Mouse (Mus musculus) adrenal gland, adult 2 months (tissue): Measurements from ENCODE around the gene Uck2. TPM values are rescaled to one million over a fixed set of nuclear protein-coding genes. Genes with fewer than 3 reads are reported as not detected.

Experiments used
- DNase-seq: peaks from one replicate; pipeline ENCODE4 v3.0.0; 2021
- long read RNA-seq: library from polyadenylated mRNA; stranded (forward); transcript quantifications from one replicate; pipeline ENCODE4 v2.0.0, GENCODE M21; 2021
- polyA plus RNA-seq: library from polyadenylated mRNA; depleted of rRNA; stranded (reverse); fragments of >200 nt; gene quantifications from 2 replicates; pipeline ENCODE4 v1.2.3, GENCODE M21; 2012; rRNA removed
- total RNA-seq, 2 experiments: library from RNA; stranded (reverse); gene quantifications; 2 replicates each; pipeline ENCODE4 v1.2.3; 2021

Uck2 gene
- 100 to 1,000 TPM in 1 of 2 experiments, 10 to 100 TPM in 1; 39.5 to 107 TPM for total RNA-seq
- polyA plus RNA-seq: 15.8 and 30.4 TPM in 2 replicates
- long read RNA-seq, full-length matches to known transcripts: 11 of 13 reads
- long read RNA-seq, partial matches to known transcripts: 1 of 13 reads
- long read RNA-seq, other reads (novel, unspliced or antisense): 1 of 13 reads

DNA sequence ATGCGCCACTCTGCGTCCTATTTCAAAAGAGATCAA, at the start of gene Uck2:
Gene Uck2, minus strand, starts transcription at position 1 of the 36 bp plus-strand sequence.
- DNase-seq: no peak

DNA sequence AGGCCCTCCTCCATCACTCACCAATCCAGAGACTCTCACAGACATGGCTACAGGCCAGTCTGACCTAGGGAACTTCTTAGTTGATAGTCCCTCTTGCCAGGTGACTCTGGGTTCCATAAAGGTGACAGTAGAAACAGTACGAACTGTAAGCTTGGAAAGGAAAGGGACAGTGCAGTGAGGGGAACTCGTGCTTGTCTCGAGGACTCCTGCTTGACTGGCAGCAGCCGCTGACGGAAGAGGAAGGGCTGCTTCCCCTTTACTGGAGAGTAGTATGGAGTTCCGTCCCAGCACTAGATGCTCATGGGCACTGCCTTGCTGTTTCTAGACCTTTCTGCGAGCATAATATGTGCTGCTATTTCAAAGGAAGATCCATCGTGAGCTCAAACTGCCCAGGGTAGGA, 46.0 kb upstream of the Uck2 start:
- DNase-seq: no peak

GRCm38 (mm10) chr1:167328776-167329175, 43.7 kb upstream of the Uck2 start:
- DNase-seq: no peak

GRCm38 (mm10) chr1:167321691-167322090, 36.6 kb upstream of the Uck2 start:
- DNase-seq: peak; percentile 75

GRCm38 (mm10) chr1:167313220-167313619, 28.1 kb upstream of the Uck2 start:
- peak; percentile 10 for DNase-seq

DNA sequence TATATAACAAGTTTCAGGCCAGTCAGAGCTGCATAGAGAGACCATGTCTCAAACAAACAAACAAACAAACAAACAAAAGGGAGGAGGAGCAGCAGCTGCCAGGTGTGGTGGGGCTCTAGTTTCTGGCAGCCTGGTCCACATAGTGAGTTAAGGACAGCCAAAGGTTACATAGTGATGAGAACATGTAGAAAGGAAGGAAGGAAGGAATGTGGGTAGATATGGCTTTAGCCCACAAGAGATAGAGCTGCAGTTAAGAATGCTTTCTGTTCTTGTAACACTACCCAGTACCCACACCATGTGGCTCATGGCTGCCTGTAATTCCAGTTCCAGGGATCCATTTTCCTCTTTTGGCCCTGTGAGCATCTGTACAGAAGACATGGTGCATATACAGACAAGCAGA, 27.2 kb upstream of the Uck2 start:
- no peak for DNase-seq

- peak; percentile 97 for DNase-seq
These were observed 23.3 kb upstream of the Uck2 start, which contains the start of gene Tmco1 for GRCm38 (mm10) chr1:167308261-167309054. Gene Tmco1 (plus strand): TSS chr1:167308378.

- DNase-seq: no peak
These were observed 22.6 kb upstream of the Uck2 start for GRCm38 (mm10) chr1:167307674-167308073.

DNA sequence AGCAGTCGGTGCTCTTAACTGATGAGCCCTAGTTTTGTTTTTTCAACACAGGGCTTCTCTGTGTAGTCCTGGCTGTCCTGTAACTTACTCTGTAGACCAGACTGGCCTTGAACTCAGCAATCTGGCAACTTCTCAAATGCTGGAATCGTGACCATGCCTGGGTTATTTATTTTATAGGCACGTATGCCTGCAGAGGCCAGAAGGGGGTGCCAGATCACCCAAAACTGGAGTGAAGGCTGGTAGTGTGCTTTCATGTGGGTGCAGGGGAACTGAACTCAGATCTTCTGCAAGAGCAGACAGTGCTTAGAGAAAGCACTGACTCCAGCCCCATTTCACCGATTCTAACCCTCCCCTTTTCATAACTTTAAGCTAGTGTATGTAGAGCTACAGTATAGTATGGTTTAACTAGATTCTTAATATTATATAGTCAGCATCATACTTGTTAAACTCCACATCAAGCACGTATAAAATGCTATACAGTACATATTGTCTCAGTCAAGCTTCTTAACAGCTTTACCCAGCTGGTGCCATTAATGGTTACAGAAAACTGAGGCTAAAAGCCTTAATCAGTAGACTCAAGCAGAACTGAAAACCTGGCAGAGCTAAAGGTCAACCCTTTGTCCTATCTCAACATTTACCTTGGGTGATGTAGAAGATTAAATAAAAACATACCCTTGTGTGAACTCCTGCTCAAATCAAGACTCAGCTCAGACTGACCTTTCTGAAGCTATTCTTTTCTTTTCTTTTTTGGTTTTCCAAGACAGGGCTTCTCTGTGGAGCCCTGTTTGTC, 21.5 kb upstream of the Uck2 start:
- peak; percentile 91 for DNase-seq

DNA sequence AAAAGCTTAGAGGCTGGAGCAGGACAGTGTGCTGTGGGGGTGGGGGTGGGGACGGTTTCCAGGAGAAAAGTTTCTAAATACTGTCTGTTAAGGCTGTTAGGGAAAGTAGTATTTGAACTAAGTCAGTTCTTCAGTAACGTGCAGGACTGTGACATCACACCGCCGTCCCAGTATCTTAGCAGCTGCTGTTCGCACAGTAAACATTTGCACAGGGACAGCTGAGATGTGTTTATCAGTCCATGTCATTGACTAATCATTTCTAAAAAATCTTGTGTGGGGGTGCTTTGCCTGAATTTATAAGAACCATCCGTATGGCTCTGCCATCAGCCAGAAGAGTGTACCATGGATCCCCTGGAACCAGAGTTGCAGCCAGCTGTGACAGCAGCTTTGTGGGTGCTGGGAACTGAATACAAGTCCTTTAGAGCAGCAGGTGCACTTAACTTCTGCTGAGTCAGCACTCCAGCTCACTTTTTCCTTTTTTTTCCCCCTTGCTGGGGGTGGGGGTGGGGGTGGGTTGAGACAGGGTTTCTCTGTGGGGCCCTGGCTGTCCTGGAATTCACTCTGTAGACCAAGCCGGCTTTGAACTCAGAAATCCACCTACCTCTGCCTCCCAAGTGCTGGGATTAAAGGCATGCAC, 20.5 kb upstream of the Uck2 start:
- no peak for DNase-seq

GRCm38 (mm10) chr1:167300122-167300521, 15.0 kb upstream of the Uck2 start:
- DNase-seq: no peak

GRCm38 (mm10) chr1:167295679-167296402, 10.7 kb upstream of the Uck2 start:
- no peak for DNase-seq

GRCm38 (mm10) chr1:167292447-167292846, 7.3 kb upstream of the Uck2 start:
- no peak for DNase-seq

DNA sequence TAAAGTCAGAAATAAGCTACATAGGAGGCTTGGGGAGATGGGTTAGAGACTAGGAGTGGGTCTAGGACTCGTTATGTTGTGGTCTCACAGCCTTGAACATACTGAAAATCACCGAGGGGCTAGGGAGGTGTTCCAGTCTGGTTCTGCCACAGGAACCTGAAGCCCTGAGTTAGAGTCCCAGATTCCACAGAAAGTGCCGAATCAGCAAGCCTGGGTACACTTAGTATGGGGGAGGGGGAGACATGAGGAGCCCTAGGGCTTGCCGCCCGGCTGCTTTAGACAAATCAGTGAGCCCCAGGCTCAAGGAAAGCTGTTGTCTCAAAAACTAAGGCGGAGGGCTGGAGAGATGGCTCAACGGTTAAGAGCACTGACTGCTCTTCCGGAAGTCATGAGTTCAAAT, 6.5 kb upstream of the Uck2 start:
- DNase-seq: no peak

GRCm38 (mm10) chr1:167290263-167290592, 5.1 kb upstream of the Uck2 start:
- DNase-seq: no peak

- peak; percentile 32 for DNase-seq
These were observed 4.6 kb upstream of the Uck2 start for GRCm38 (mm10) chr1:167289567-167290262.

DNA sequence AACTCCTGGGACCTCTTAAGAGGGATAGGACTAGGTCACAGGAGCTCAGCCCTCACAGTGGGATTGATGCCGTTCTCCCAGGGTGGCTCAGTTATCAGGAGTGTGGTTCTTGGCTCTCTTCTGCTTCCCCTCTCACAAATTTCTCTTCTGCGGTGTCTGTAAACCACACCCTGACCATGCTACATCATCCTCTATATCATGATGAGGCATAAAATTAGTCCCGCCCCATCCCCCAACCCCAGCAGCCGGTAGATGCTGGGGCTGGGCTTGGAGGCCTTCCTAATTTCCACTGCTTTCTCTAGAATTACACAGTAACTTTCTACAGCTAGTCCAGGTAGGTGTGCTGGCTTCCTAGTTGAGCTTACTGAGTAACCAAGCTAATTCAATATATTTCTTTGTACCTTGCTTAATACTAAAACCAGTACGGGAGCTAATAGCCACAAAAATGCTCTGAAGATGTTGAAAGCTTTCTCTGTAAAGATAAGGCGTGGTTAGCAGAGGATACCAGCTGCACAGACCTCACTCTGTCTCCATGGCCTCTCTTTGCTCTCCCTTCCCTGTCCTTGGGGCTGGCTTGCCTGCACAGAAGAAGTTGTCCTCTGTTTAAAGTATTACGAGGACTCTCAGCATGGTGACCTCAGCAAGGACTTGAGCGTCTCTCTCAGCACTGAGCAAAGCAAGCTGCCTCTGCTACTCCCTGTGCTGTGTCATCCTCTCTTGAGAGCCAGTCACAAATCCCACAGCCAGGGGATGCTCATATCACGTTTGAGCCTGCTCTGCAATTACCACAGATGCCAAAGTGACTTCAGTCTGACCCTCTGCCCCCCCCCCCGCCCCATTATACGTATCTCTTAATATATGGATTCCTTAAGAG, 3.8 kb upstream of the Uck2 start:
- peak; percentile 54 for DNase-seq

DNA sequence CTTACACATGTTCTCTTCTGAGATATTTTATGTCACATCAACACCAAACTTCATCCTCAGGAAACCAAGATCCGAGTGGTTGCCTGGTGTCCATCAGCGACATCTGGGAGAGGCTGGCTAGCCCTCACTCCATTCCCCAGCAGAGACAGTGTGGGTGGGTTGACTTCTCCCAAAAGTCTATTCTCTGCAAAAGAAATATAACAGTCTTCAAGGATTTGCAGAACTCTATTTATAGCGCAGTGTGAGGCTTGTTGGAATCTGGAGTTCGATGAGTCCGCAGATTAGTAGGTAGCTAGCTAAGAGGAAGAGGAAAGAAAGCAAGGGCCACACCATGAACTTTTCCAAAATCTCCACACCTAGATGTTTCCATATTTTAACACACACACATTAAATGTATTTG, 2.0 kb upstream of the Uck2 start:
- no peak for DNase-seq

GRCm38 (mm10) chr1:167285356-167285755, 236 bp upstream of the Uck2 start:
- DNase-seq: peak; percentile 16

DNA sequence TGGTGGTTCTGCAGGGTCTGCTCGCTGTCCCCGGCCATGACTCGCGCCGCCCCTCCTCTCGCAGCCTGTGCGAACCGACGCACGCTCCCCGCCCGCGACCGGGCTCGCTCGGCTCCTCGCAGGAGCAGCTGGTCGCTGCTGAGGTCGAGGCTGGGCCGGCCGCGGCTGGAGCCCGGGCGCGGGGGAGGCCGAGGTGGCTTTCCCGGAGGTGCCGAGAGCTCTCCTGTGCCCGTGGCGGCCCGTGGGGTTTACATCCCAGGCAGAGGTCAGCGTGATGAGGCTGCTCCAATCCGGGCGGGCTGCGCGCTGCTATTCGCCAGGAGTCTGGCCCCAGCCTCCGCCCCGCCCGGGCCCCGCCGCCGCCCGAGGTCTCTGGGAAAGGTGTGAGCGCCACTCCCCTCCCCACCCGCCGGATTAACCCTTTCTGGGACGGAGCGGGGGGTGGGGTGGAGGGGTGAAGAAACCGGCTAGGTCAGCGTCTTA, 242 bp downstream of the Uck2 start:
- peak; percentile 96 for DNase-seq
